Mouse (Mus musculus) lung, embryonic 16.5 days (tissue): ENCODE data around the gene Bud13. TPM values are rescaled to one million over a fixed set of nuclear protein-coding genes. Genes with fewer than 3 reads are reported as not detected.
A peak's percentile ranks its signal among the peaks of the same experiment; 100 is the strongest.
"Not testable (repeated sequence)": the region's sequence is repeated elsewhere in the genome, so short reads cannot be mapped to it uniquely, and the experiment has no call there.

Experiments used
- ATAC-seq: fragments of 200-750 bp; cut with Nextera tagmentation; 2 replicates; pipeline ENCODE4 v1.8.0; 2017; ENCODE audit warnings: low read depth, mild to moderate bottlenecking, moderate library complexity
- H3K27ac ChIP-seq: fragments of 300-500 bp; sonication (generic); 2 replicates; pipeline ENCODE4 v1.5.1; 2014; ENCODE audit warnings: mild to moderate bottlenecking, control low read depth, low read length
- H3K27me3 ChIP-seq: fragments of 300-500 bp; sonication (generic); 2 replicates; pipeline ENCODE4 v1.6.1; 2014; ENCODE audit warnings: low read depth, low read length, mixed read lengths; ENCODE audit not compliant: control insufficient read depth, insufficient read depth
- H3K36me3 ChIP-seq: fragments of 300-500 bp; sonication (generic); 2 replicates; pipeline ENCODE4 v1.6.1; 2014; ENCODE audit warnings: low read length; ENCODE audit not compliant: control insufficient read depth, insufficient read depth
- H3K4me1 ChIP-seq: fragments of 300-500 bp; sonication (generic); replicated peaks from 2 replicates; pipeline ENCODE4 v1.6.1; 2014; ENCODE audit warnings: low read length, mixed read lengths; ENCODE audit not compliant: control insufficient read depth, insufficient read depth
- H3K4me2 ChIP-seq: fragments of 300-500 bp; sonication (generic); 2 replicates; pipeline ENCODE4 v1.6.1; 2014; ENCODE audit warnings: low read depth, low read length, control low read depth
- H3K4me3 ChIP-seq: fragments of 300-500 bp; sonication (generic); 2 replicates; pipeline ENCODE4 v1.5.1; 2014; ENCODE audit warnings: mild to moderate bottlenecking, low read length, control low read depth
- H3K9ac ChIP-seq: fragments of 300-500 bp; sonication (generic); 2 replicates; pipeline ENCODE4 v1.6.1; 2014; ENCODE audit warnings: low read length, control low read depth
- H3K9me3 ChIP-seq: fragments of 300-500 bp; sonication (generic); 2 replicates; pipeline ENCODE4 v1.6.1; 2016; ENCODE audit warnings: low read length; ENCODE audit not compliant: control insufficient read depth
- WGBS: fragments of 180-500 bp; shearing (Covaris S2); extraction: QIAGEN DNeasy Blood & Tissue Kit; methylation state at CpG from one replicate; pipeline ENCODE4 v1.1.7; 2014; 5-methylcytosine and 5-hydroxymethylcytosine counted together
- polyA plus RNA-seq: library from polyadenylated mRNA; unstranded; fragments of >200 nt; fragmentation: Nextera tagmentation; extraction: Ambion mirVana; gene quantifications from 2 replicates; pipeline ENCODE4 v1.2.1, GENCODE M21; 2015

Gene Bud13
- polyA plus RNA-seq, 1 experiment from 2014 or later, result 26.8 TPM

DNA sequence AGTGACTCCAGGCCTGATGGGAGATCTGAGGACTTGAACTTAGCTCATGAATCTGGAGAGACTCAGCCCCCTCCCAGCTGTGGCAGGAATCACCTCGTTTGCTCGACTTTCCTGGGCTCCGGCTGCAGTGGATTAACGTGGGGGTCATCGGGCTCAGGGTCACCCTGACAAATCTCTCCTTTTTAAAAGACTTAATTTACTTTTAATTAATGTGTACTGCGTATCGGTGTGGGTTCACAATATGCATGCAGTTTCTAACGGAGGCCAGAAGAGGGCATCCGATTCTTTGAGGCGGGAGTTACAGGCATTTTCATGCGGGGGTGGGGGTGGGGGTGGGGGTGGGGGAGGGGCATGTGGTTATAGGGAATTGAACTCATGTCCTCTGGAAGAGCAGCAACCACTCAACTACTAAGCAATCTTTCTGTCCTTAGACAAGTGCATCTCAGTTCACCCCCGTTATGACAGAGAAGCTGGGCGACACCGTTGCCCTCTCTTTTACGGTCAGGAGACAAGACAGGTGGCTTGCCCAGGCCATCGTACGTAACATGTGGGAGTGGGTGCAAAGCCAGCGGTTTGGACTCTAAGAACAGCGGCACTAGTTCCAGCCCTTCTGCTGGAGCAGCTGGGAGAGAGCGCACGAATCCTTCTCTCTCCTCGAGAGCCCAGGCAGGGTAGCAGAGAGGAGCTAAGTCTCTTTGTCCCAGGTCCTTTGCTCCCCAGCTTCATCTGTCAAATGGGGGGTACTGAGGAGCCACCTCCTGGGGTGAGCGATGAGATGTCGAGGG, 47.2 kb downstream of the Bud13 start:
- WGBS, result 24% methylated on average over 24 of the region's 24 CpGs

DNA sequence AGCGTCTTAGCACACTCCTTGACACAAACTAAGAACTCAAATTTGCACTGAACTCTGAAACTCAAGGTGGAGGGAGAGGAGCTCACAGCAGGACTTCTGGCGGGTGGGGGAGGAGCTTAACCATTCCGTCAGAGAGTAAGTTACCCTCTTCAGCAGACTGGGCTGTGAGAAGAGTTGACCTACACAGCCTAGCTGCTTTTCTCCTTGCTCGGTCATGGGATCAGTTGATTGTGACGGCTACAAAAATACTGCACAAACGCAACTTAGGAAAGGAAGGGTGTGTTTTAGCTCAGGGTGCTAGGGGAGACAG, 47.7 kb downstream of the Bud13 start:
- Histone ChIP-seq H3K27me3 (peaks cover 6% of the 10 kb centered on the region), H3K4me1 (peaks cover 7% of the 10 kb centered on the region; the same call in 1 of the 2 replicates), H3K9ac (no peak overlapping the region), H3K4me3 (no peak overlapping the region), H3K27ac (no peak overlapping the region), H3K4me2 (no peak overlapping the region), H3K36me3 (no peaks in the 10 kb centered on the region), H3K9me3 (no peaks in the 10 kb centered on the region)
- no peak for ATAC-seq
- WGBS, result 51% methylated on average over 6 of the region's 6 CpGs

More for the DNA sequence above, 47.2 kb downstream of the Bud13 start:
- Histone ChIP-seq H3K9ac (no peak overlapping the region), H3K27ac (no peak overlapping the region), H3K27me3 (peaks cover 6% of the 10 kb centered on the region), H3K36me3 (no peaks in the 10 kb centered on the region), H3K4me2 (no peak overlapping the region), H3K4me3 (no peak overlapping the region), H3K9me3 (no peaks in the 10 kb centered on the region), H3K4me1 (peaks cover 7% of the 10 kb centered on the region; the same call in 1 of the 2 replicates)
- no peak for ATAC-seq

DNA sequence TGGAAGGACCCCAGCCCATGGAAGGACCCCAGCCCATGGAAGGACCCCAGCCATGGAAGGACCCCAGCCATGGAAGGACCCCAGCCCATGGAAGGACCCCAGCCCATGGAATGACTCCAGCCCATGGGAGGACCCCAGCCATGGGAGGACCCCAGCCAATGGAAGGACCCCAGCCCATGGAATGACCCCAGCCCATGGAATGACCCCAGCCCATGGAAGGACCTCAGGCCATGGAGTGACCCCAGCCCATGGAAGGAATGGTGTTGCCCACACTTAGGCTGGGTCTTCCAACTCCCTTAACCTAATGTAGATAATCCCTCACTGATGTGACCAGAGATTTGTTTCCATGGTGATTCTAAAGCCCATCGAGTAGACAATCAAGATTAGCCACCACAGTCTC, 48.5 kb downstream of the Bud13 start:
- no peak for ATAC-seq
- Histone ChIP-seq H3K27me3 (peaks cover 6% of the 10 kb centered on the region), H3K27ac (no peak overlapping the region), H3K4me3 (no peak overlapping the region), H3K4me2 (no peak overlapping the region), H3K36me3 (no peaks in the 10 kb centered on the region), H3K9me3 (no peaks in the 10 kb centered on the region), H3K4me1 (peaks cover 7% of the 10 kb centered on the region; the same call in 1 of the 2 replicates), H3K9ac (no peak overlapping the region)
- WGBS, result 71% methylated on average over 1 of the region's 1 CpGs

DNA sequence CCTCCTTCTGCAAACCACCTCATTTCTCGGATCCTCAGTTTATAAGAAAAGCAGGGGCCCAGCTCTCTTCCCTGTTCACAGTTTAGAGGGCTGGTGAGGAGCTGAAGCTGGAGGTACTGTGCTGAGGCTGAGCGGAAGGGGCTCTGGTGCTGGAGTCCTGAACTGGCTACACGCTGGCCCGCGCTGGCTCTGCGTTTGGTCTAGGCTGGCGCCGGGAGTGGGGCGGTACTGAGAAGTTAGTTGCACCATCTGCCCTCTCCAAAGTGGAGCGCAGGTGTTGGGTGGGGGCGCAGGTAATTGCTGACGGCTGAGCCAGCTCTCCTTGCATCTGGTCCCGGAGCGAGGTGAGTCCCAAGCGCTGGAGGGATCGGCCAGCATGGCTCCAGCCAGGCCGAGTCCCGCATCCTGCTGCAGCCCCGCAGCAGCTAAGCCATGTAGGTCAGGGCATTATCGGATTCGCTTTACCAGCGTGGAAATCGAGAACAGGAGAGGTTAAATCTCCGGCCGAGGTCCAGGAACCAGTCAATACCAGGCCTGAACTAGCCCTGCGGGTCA, 51.7 kb downstream of the Bud13 start:
- peaks cover 6% of the 10 kb centered on the region for H3K27me3 ChIP-seq
- H3K36me3 ChIP-seq, result no peaks in the 10 kb centered on the region
- no peak for ATAC-seq
- no peak overlapping the region for H3K27ac ChIP-seq
- no peak overlapping the region for H3K4me2 ChIP-seq
- no peaks in the 10 kb centered on the region for H3K4me1 ChIP-seq
- no peak overlapping the region for H3K4me3 ChIP-seq
- H3K9ac ChIP-seq, result no peak overlapping the region
- 45% methylated on average over 26 of the region's 26 CpGs for WGBS
- no peaks in the 10 kb centered on the region for H3K9me3 ChIP-seq

DNA sequence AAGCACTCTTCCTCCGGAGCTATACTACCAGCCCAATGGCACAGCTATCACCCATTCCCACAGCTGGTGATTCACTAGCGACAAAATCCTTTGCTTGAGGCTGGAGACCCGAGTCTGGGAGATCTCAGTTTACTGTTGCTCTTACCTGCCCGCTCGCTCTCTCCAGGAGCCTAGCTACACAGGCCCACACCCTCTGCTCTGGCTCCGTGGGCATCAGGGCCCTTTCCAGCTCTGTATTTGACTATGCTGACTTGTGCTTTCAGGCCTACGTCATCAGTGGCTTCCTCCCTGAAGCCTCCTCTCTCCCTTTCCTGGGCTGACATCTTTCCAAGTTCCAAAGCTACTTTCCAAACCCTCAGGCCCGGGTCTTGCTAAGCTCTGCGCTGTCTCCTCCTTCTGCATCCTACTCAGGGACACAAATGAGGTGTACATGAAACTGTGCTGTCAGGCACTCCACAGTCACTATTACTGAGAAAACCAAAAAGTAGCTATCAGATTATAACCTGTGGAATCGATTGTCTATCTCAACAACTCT, 52.7 kb downstream of the Bud13 start:
- peaks cover 6% of the 10 kb centered on the region for H3K27me3 ChIP-seq
- H3K9me3 ChIP-seq, result no peaks in the 10 kb centered on the region
- 71% methylated on average over 10 of the region's 10 CpGs for WGBS
- no peak overlapping the region for H3K27ac ChIP-seq
- H3K9ac ChIP-seq, result no peak overlapping the region
- no peak for ATAC-seq
- no peak overlapping the region for H3K4me2 ChIP-seq
- H3K4me3 ChIP-seq, result no peak overlapping the region
- no peaks in the 10 kb centered on the region for H3K4me1 ChIP-seq
- H3K36me3 ChIP-seq, result no peaks in the 10 kb centered on the region

DNA sequence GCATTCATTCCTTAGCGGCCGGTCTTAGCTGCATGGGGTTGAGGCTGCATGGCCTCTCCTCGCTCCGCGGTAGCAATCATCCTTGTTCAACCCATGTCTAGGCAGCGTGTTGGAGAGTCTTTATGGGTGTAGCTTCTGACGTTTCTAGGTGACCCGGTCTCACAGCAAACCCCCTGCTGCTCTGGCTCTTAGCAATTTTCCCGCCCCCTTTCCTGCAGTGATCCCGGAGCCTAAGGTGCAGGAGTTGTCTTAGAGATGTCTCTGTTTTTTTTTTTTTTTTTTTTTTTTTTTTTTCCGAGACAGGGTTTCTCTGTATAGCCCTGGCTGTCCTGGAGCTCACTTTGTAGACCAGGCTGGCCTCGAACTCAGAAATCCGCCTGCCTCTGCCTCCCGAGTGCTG, 53.5 kb downstream of the Bud13 start:
- H3K27ac ChIP-seq, H3K4me1 ChIP-seq: not testable (repeated sequence)

DNA sequence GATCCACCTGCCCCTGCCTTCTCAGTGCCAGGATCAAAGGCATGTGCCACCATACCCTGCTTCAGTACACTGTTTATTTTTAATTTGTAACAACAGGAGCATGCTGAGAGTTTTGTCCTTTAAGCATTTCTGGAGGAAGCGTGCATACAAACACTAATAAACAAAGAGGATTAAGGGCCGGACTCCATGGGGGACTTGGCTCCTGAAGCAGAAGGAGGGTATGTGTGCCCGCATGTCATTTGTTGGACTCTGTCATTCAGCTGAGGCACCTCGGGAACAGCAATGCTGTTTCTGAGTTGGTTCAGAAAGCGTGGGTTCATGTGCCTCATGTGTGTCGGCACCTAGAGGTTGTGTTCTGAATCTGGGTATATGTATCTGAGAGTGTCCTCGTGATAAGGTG, 54.5 kb downstream of the Bud13 start:
- no peaks in the 10 kb centered on the region for H3K36me3 ChIP-seq
- H3K4me1 ChIP-seq, result no peaks in the 10 kb centered on the region
- H3K4me2 ChIP-seq, result no peak overlapping the region
- 56% methylated on average over 7 of the region's 7 CpGs for WGBS
- peaks cover 6% of the 10 kb centered on the region for H3K27me3 ChIP-seq
- no peak for ATAC-seq
- H3K27ac ChIP-seq, result no peak overlapping the region
- no peaks in the 10 kb centered on the region for H3K9me3 ChIP-seq
- no peak overlapping the region for H3K4me3 ChIP-seq
- no peak overlapping the region for H3K9ac ChIP-seq

More for the DNA sequence above, 53.5 kb downstream of the Bud13 start:
- ATAC-seq, H3K4me3 ChIP-seq, H3K4me2 ChIP-seq, H3K27me3 ChIP-seq, H3K9ac ChIP-seq, H3K36me3 ChIP-seq, H3K9me3 ChIP-seq: not testable (repeated sequence)
- WGBS, result 68% methylated on average over 11 of the region's 14 CpGs

DNA sequence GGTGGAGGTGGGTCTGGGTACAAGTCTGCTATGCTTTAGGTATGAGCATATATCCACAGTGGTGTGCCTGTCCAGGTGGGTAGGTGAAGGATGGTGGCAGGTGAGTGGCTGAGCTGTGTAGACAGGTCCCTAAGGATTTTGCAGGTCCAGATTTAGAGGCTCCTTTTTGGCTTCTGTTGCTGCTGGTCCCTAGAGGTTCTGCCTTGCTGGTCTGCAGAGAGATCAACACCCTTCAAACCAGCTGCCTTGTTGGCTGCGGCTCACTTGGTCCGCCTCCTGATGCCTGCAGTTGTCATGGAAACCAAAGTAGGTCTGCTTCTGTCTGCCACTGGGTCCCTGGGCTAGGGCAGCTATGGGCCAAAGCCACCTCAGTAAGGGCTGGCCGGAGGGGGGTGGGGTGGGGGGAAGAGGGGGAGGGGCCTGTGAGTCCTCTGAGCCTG, 55.1 kb downstream of the Bud13 start:
- Histone ChIP-seq H3K4me1 (no peaks in the 10 kb centered on the region), H3K9me3 (no peaks in the 10 kb centered on the region), H3K27me3 (peaks cover 6% of the 10 kb centered on the region), H3K4me2 (no peak overlapping the region), H3K36me3 (no peaks in the 10 kb centered on the region), H3K27ac (no peak overlapping the region), H3K9ac (no peak overlapping the region), H3K4me3 (no peak overlapping the region)
- 0% methylated on average over 2 of the region's 3 CpGs for WGBS
- ATAC-seq, result peak; percentile 57; the same call in 1 of the 2 replicates

DNA sequence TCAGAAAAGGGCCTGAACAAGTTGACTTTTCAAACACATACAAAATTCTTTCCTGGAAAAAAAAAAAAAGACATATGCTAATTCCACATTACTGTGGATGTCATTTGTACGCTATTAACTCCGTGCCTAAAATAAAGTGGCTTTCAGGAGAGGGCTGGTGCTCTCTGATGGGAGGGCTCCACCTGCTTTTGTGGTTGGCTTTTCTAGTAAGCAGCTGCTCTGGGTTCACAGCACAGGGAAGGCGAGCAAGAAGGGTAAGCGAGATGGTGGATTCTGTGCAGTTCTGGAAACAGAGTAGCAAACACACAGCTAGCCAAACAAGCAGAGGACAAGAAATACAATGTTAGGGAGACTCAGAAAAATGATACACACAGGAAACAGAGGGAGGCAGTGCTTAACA, 55.6 kb downstream of the Bud13 start:
- Histone ChIP-seq H3K4me1 (no peaks in the 10 kb centered on the region), H3K9me3 (no peaks in the 10 kb centered on the region), H3K36me3 (no peaks in the 10 kb centered on the region), H3K4me3 (no peak overlapping the region), H3K4me2 (no peak overlapping the region), H3K9ac (no peak overlapping the region), H3K27ac (no peak overlapping the region), H3K27me3 (peaks cover 6% of the 10 kb centered on the region)
- no peak for ATAC-seq
- WGBS, result 48% methylated on average over 4 of the region's 4 CpGs
